Mouse (Mus musculus): ENCODE results near the gene Clip2. TPM values are rescaled to one million over a fixed set of nuclear protein-coding genes. Genes with fewer than 3 reads are reported as not detected.

Gene Clip2
- polyA plus RNA-seq, 1 experiment from 2014 or later, result 4.7 TPM

GRCm38 (mm10) chr5:134494142-134494541, 58.1 kb downstream of the Clip2 start:
- Histone ChIP-seq H3K9me3 (ENCODE audit: control insufficient read depth, low read length) (no peaks in the 10 kb centered on the region), H3K4me2 (ENCODE audit: low read length) (no peak overlapping the region), H3K27ac (ENCODE audit: low read depth) (no peak overlapping the region), H3K27me3 (replicated peaks; ENCODE audit: control insufficient read depth, insufficient read depth, low read length) (no peaks in the 10 kb centered on the region), H3K9ac (ENCODE audit: low read length) (no peak overlapping the region), H3K4me1 (replicated peaks; ENCODE audit: control insufficient read depth, insufficient read depth, low read length) (no peaks in the 10 kb centered on the region), H3K36me3 (ENCODE audit: control insufficient read depth, insufficient read depth, low read length) (peaks cover 51% of the 10 kb centered on the region), H3K4me3 (ENCODE audit: low read depth, low read length) (no peak overlapping the region)
- 0 out of 2 replicates have a peak, but pooled peaks have one; percentile 73 for ATAC-seq (replicated peaks; ENCODE audit: low FRiP score, low TSS enrichment, low read depth)
- 59% methylated on average over 11 of the region's 11 CpGs for WGBS
- peak; percentile 94 for DNase-seq (ENCODE audit: low spot score)

GRCm38 (mm10) chr5:134492956-134493355, 59.3 kb downstream of the Clip2 start:
- Histone ChIP-seq H3K27me3 (replicated peaks; ENCODE audit: control insufficient read depth, insufficient read depth, low read length) (no peaks in the 10 kb centered on the region), H3K27ac (ENCODE audit: low read depth) (no peak overlapping the region), H3K4me1 (replicated peaks; ENCODE audit: control insufficient read depth, insufficient read depth, low read length) (no peaks in the 10 kb centered on the region), H3K9ac (ENCODE audit: low read length) (no peak overlapping the region), H3K4me3 (ENCODE audit: low read depth, low read length) (no peak overlapping the region), H3K4me2 (ENCODE audit: low read length) (no peak overlapping the region), H3K36me3 (ENCODE audit: control insufficient read depth, insufficient read depth, low read length) (peaks cover 49% of the 10 kb centered on the region), H3K9me3 (ENCODE audit: control insufficient read depth, low read length) (no peaks in the 10 kb centered on the region)
- ATAC-seq (replicated peaks; ENCODE audit: low FRiP score, low TSS enrichment, low read depth), result no peak
- WGBS, result 94% methylated on average over 4 of the region's 4 CpGs
- DNase-seq (ENCODE audit: low spot score), result no peak

GRCm38 (mm10) chr5:134491712-134492417, 60.4 kb downstream of the Clip2 start:
- peaks cover 38% of the 10 kb centered on the region for H3K36me3 ChIP-seq (ENCODE audit: control insufficient read depth, insufficient read depth, low read length)
- H3K9ac ChIP-seq (ENCODE audit: low read length), result no peak overlapping the region
- ATAC-seq (replicated peaks; ENCODE audit: low FRiP score, low TSS enrichment, low read depth) (peak; percentile 18; the same call in 1 of the 2 replicates), DNase-seq (ENCODE audit: low spot score) (peak; percentile 91)
- no peaks in the 10 kb centered on the region for H3K4me1 ChIP-seq (replicated peaks; ENCODE audit: control insufficient read depth, insufficient read depth, low read length)
- no peak overlapping the region for H3K27ac ChIP-seq (ENCODE audit: low read depth)
- WGBS, result 29% methylated on average over 18 of the region's 18 CpGs
- H3K4me3 ChIP-seq (ENCODE audit: low read depth, low read length), result no peak overlapping the region
- H3K9me3 ChIP-seq (ENCODE audit: control insufficient read depth, low read length), result no peaks in the 10 kb centered on the region
- H3K27me3 ChIP-seq (replicated peaks; ENCODE audit: control insufficient read depth, insufficient read depth, low read length), result no peaks in the 10 kb centered on the region
- no peak overlapping the region for H3K4me2 ChIP-seq (ENCODE audit: low read length)

GRCm38 (mm10) chr5:134491206-134491605, 61.0 kb downstream of the Clip2 start:
- Histone ChIP-seq H3K27me3 (replicated peaks; ENCODE audit: control insufficient read depth, insufficient read depth, low read length) (no peaks in the 10 kb centered on the region), H3K4me1 (replicated peaks; ENCODE audit: control insufficient read depth, insufficient read depth, low read length) (no peaks in the 10 kb centered on the region), H3K9ac (ENCODE audit: low read length) (no peak overlapping the region), H3K9me3 (ENCODE audit: control insufficient read depth, low read length) (no peaks in the 10 kb centered on the region), H3K4me3 (ENCODE audit: low read depth, low read length) (no peak overlapping the region), H3K27ac (ENCODE audit: low read depth) (no peak overlapping the region), H3K4me2 (ENCODE audit: low read length) (no peak overlapping the region), H3K36me3 (ENCODE audit: control insufficient read depth, insufficient read depth, low read length) (peaks cover 31% of the 10 kb centered on the region)
- no peak for DNase-seq (ENCODE audit: low spot score)
- WGBS, result 100% methylated on average over 2 of the region's 2 CpGs
- ATAC-seq (replicated peaks; ENCODE audit: low FRiP score, low TSS enrichment, low read depth), result no peak

- WGBS, result 89% methylated on average over 12 of the region's 12 CpGs
- H3K27ac ChIP-seq (ENCODE audit: low read depth), result no peak overlapping the region
- DNase-seq (ENCODE audit: low spot score), result no peak
Measured at GRCm38 (mm10) chr5:134490465-134490864, 61.8 kb downstream of the Clip2 start.

GRCm38 (mm10) chr5:134489583-134489982, 62.7 kb downstream of the Clip2 start:
- Histone ChIP-seq H3K4me2 (ENCODE audit: low read length) (no peak overlapping the region), H3K36me3 (ENCODE audit: control insufficient read depth, insufficient read depth, low read length) (peaks cover 22% of the 10 kb centered on the region), H3K9ac (ENCODE audit: low read length) (no peak overlapping the region), H3K27me3 (replicated peaks; ENCODE audit: control insufficient read depth, insufficient read depth, low read length) (no peaks in the 10 kb centered on the region), H3K9me3 (ENCODE audit: control insufficient read depth, low read length) (no peaks in the 10 kb centered on the region), H3K4me1 (replicated peaks; ENCODE audit: control insufficient read depth, insufficient read depth, low read length) (no peaks in the 10 kb centered on the region), H3K27ac (ENCODE audit: low read depth) (no peak overlapping the region), H3K4me3 (ENCODE audit: low read depth, low read length) (no peak overlapping the region)
- DNase-seq (ENCODE audit: low spot score) (no peak), ATAC-seq (replicated peaks; ENCODE audit: low FRiP score, low TSS enrichment, low read depth) (no peak)
- WGBS, result 29% methylated on average over 9 of the region's 9 CpGs

More at GRCm38 (mm10) chr5:134490465-134490864, 61.8 kb downstream of the Clip2 start:
- Histone ChIP-seq H3K4me1 (replicated peaks; ENCODE audit: control insufficient read depth, insufficient read depth, low read length) (no peaks in the 10 kb centered on the region), H3K36me3 (ENCODE audit: control insufficient read depth, insufficient read depth, low read length) (peaks cover 28% of the 10 kb centered on the region), H3K4me2 (ENCODE audit: low read length) (no peak overlapping the region), H3K9ac (ENCODE audit: low read length) (no peak overlapping the region), H3K27me3 (replicated peaks; ENCODE audit: control insufficient read depth, insufficient read depth, low read length) (no peaks in the 10 kb centered on the region), H3K4me3 (ENCODE audit: low read depth, low read length) (no peak overlapping the region), H3K9me3 (ENCODE audit: control insufficient read depth, low read length) (no peaks in the 10 kb centered on the region)
- no peak for ATAC-seq (replicated peaks; ENCODE audit: low FRiP score, low TSS enrichment, low read depth)

- H3K9ac ChIP-seq (ENCODE audit: low read length), result no peak overlapping the region
- no peak overlapping the region for H3K27ac ChIP-seq (ENCODE audit: low read depth)
- no peaks in the 10 kb centered on the region for H3K4me1 ChIP-seq (replicated peaks; ENCODE audit: control insufficient read depth, insufficient read depth, low read length)
- DNase-seq (ENCODE audit: low spot score) (no peak), ATAC-seq (replicated peaks; ENCODE audit: low FRiP score, low TSS enrichment, low read depth) (no peak)
- H3K27me3 ChIP-seq (replicated peaks; ENCODE audit: control insufficient read depth, insufficient read depth, low read length), result no peaks in the 10 kb centered on the region
- no peak overlapping the region for H3K4me2 ChIP-seq (ENCODE audit: low read length)
- H3K4me3 ChIP-seq (ENCODE audit: low read depth, low read length), result no peak overlapping the region
- H3K9me3 ChIP-seq (ENCODE audit: control insufficient read depth, low read length), result no peaks in the 10 kb centered on the region
- H3K36me3 ChIP-seq (ENCODE audit: control insufficient read depth, insufficient read depth, low read length), result peaks cover 22% of the 10 kb centered on the region
- WGBS, result 97% methylated on average over 4 of the region's 4 CpGs
Measured at GRCm38 (mm10) chr5:134488596-134488995, 63.6 kb downstream of the Clip2 start.

- no peak for ATAC-seq (replicated peaks; ENCODE audit: low FRiP score, low TSS enrichment, low read depth)
- Histone ChIP-seq H3K27ac (ENCODE audit: low read depth) (no peak overlapping the region), H3K4me1 (replicated peaks; ENCODE audit: control insufficient read depth, insufficient read depth, low read length) (no peaks in the 10 kb centered on the region), H3K9me3 (ENCODE audit: control insufficient read depth, low read length) (no peaks in the 10 kb centered on the region), H3K27me3 (replicated peaks; ENCODE audit: control insufficient read depth, insufficient read depth, low read length) (no peaks in the 10 kb centered on the region), H3K4me3 (ENCODE audit: low read depth, low read length) (no peak overlapping the region), H3K9ac (ENCODE audit: low read length) (no peak overlapping the region), H3K4me2 (ENCODE audit: low read length) (no peak overlapping the region), H3K36me3 (ENCODE audit: control insufficient read depth, insufficient read depth, low read length) (peaks cover 22% of the 10 kb centered on the region)
- DNase-seq (ENCODE audit: low spot score), result no peak
- 58% methylated on average over 10 of the region's 10 CpGs for WGBS
Measured at GRCm38 (mm10) chr5:134488042-134488441, 64.2 kb downstream of the Clip2 start.

Data from intestine, embryonic 14.5 days (tissue).